Mouse (Mus musculus) B cell, adult 2 months (primary cell): Measurements from ENCODE around the gene Ppp3ca.

Source experiments
- DNase-seq, 2 experiments: peaks; one replicate each; pipeline ENCODE4 v3.0.0; 2022

Gene Ppp3ca

GRCm38 (mm10) chr3:136940733-136941601, 271.0 kb downstream of the Ppp3ca start:
- no peak for DNase-seq

GRCm38 (mm10) chr3:136941602-136941926, 271.6 kb downstream of the Ppp3ca start:
- DNase-seq, result no peak

GRCm38 (mm10) chr3:136945550-136945949, 275.6 kb downstream of the Ppp3ca start:
- DNase-seq, result no peak

GRCm38 (mm10) chr3:136946662-136947061, 276.7 kb downstream of the Ppp3ca start:
- DNase-seq, result no peak

GRCm38 (mm10) chr3:136948142-136948541, 278.2 kb downstream of the Ppp3ca start:
- no peak for DNase-seq

- DNase-seq, result no peak
Observed at GRCm38 (mm10) chr3:136951792-136952191, 281.9 kb downstream of the Ppp3ca start.

- DNase-seq, result no peak
Observed at GRCm38 (mm10) chr3:136952822-136953221, 282.9 kb downstream of the Ppp3ca start.

GRCm38 (mm10) chr3:136955043-136955442, 285.1 kb downstream of the Ppp3ca start:
- DNase-seq, result no peak

- DNase-seq, result no peak
Observed at GRCm38 (mm10) chr3:136960314-136960713, 290.4 kb downstream of the Ppp3ca start.

- no peak for DNase-seq
Observed at GRCm38 (mm10) chr3:136966786-136967185, 296.9 kb downstream of the Ppp3ca start.

- DNase-seq, result no peak
Observed at GRCm38 (mm10) chr3:136967510-136967909, 297.6 kb downstream of the Ppp3ca start.

- DNase-seq, result no peak
Observed at GRCm38 (mm10) chr3:136969796-136970195, 299.9 kb downstream of the Ppp3ca start.

GRCm38 (mm10) chr3:136977859-136978258, 307.9 kb downstream of the Ppp3ca start:
- no peak for DNase-seq

GRCm38 (mm10) chr3:136980915-136981588, 311.1 kb downstream of the Ppp3ca start:
- DNase-seq, result no peak

- no peak for DNase-seq
Observed at GRCm38 (mm10) chr3:136981589-136981924, 311.6 kb downstream of the Ppp3ca start.

- no peak for DNase-seq
Observed at GRCm38 (mm10) chr3:136982021-136982420, 312.1 kb downstream of the Ppp3ca start.

- DNase-seq, result no peak
Observed at GRCm38 (mm10) chr3:136986096-136986881, 316.4 kb downstream of the Ppp3ca start.
